Mouse (Mus musculus) stomach, embryonic 15.5 days (tissue): ENCODE measurements around the gene Qrfpr. TPM values are rescaled to one million over a fixed set of nuclear protein-coding genes. Genes with fewer than 3 reads are reported as not detected.

Experiments
- ATAC-seq: fragments of 200-750 bp; cut with Nextera tagmentation; 2 replicates; pipeline ENCODE4 v1.8.0; 2017; ENCODE audit warnings: low read depth, moderate number of reproducible peaks, moderate TSS enrichment; ENCODE audit not compliant: insufficient read depth, low FRiP score
- H3K27ac ChIP-seq: fragments of 300-500 bp; sonication (generic); 2 replicates; pipeline ENCODE4 v1.5.1; 2015; ENCODE audit warnings: mild to moderate bottlenecking, inconsistent platforms
- H3K27me3 ChIP-seq: fragments of 300-500 bp; sonication (generic); replicated peaks from 2 replicates; pipeline ENCODE4 v1.6.1; 2015; ENCODE audit warnings: inconsistent platforms
- H3K36me3 ChIP-seq: fragments of 300-500 bp; sonication (generic); 2 replicates; pipeline ENCODE4 v1.6.1; 2015; ENCODE audit warnings: inconsistent platforms
- H3K4me1 ChIP-seq: fragments of 300-500 bp; sonication (generic); 2 replicates; pipeline ENCODE4 v1.6.1; 2015; ENCODE audit warnings: inconsistent platforms
- H3K4me2 ChIP-seq: fragments of 300-500 bp; sonication (generic); 2 replicates; pipeline ENCODE4 v1.6.1; 2015; ENCODE audit warnings: mild to moderate bottlenecking, inconsistent platforms
- H3K4me3 ChIP-seq: fragments of 300-500 bp; sonication (generic); replicated peaks from 2 replicates; pipeline ENCODE4 v1.5.1; 2015; ENCODE audit warnings: inconsistent platforms
- H3K9ac ChIP-seq: fragments of 300-500 bp; sonication (generic); 2 replicates; pipeline ENCODE4 v1.6.1; 2015; ENCODE audit warnings: inconsistent platforms
- H3K9me3 ChIP-seq: fragments of 300-500 bp; sonication (generic); 2 replicates; pipeline ENCODE4 v1.6.1; 2016; ENCODE audit warnings: inconsistent platforms
- WGBS: fragments of 180-500 bp; shearing (Covaris S2); methylation state at CpG from one replicate; pipeline ENCODE4 v1.1.7; 2015; 5-methylcytosine and 5-hydroxymethylcytosine counted together
- polyA plus RNA-seq: library from polyadenylated mRNA; unstranded; fragments of >200 nt; fragmentation: Nextera tagmentation; extraction: Ambion mirVana; gene quantifications from 2 replicates; pipeline ENCODE4 v1.2.1, GENCODE M21; 2015

Qrfpr gene
- 0.12 TPM in 1 of 2 replicates, not detected in the other for polyA plus RNA-seq

DNA sequence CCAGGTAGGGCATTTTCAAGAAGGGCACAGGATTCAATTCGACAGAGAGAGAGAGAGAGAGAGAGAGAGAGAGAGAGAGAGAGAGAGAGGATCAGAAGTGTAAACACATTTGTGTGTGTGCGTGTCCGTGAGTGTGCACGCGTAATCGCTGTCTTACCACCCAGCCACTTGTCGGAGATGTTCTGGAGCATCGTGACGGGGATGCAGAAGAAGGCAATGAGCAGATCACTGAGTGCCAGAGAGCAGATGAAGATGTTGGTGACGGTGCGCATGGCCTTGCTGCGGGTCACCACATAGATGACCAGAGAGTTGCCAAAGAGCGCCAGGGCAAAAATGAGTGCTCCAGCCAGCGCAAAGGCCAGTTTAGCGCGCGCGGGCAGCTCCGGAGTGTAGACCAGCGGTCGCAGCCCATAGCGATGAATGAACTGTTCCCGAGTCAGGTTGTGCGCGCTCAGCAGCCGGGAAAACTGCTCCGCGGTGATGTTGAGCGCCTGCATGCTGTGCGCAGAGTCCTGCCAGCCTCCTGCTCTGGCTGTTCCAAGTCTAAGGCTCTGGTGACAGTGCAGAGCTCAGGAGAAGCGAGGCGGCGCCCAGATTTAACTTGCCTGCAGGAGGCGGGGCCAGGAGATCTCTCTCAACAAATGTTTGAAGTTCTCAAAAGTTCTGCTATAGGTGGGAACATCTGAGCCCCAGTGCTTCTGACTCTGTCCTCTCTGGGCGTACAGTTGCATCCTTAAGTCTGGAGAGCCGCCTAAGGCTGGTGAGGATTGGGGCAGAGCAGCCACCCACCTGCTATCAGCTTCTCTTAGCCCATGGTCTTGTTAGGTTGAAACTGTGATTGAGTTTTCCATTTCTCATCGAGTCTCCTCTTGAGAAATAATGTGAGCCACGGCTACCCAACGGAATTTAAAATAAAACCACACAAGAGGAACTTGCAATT is at the start of gene Qrfpr:
Gene Qrfpr (minus strand): TSS at position 571 of the 940 bp plus-strand sequence.
- 8% methylated on average over 39 of the region's 39 CpGs for WGBS
- Histone ChIP-seq H3K4me1 (no peaks in the 10 kb centered on the region), H3K9ac (no peak within 1 kb of the TSS), H3K9me3 (no peaks in the 10 kb centered on the region), H3K27me3 (peaks cover 19% of the 10 kb centered on the region), H3K4me3 (0 out of 2 replicates have a peak within 1 kb of the TSS, but pooled peaks have one; percentile 17), H3K36me3 (no peaks in the 10 kb centered on the region), H3K4me2 (peak within 1 kb of the TSS; percentile 47), H3K27ac (no peak within 1 kb of the TSS)
- ATAC-seq, result no peak

DNA sequence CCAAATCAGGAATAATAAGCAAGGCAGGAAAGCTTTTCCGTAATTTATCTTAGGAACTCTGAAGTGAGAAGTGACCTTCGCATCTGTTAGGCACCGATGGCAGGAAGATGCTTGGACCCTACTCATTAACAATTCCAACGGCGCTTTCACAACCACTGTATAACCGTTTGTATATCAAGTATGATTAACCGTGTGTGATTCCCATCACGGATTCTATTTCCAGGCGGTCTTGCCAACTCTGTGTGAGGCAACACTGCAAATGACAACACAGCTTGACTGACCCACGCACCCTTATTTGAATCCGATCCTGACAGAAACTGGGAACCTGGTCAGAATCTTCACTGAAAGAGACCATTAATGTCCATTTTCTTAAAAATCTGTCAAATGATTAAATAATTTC is 41.8 kb upstream of the Qrfpr start:
- H3K36me3 ChIP-seq, result no peaks in the 10 kb centered on the region
- H3K27me3 ChIP-seq, result no peaks in the 10 kb centered on the region
- H3K9me3 ChIP-seq, result no peaks in the 10 kb centered on the region
- no peak overlapping the region for H3K27ac ChIP-seq
- H3K4me3 ChIP-seq, result no peak overlapping the region
- H3K4me1 ChIP-seq, result no peaks in the 10 kb centered on the region
- no peak overlapping the region for H3K9ac ChIP-seq
- 74% methylated on average over 11 of the region's 11 CpGs for WGBS
- no peak overlapping the region for H3K4me2 ChIP-seq
- ATAC-seq, result no peak

DNA sequence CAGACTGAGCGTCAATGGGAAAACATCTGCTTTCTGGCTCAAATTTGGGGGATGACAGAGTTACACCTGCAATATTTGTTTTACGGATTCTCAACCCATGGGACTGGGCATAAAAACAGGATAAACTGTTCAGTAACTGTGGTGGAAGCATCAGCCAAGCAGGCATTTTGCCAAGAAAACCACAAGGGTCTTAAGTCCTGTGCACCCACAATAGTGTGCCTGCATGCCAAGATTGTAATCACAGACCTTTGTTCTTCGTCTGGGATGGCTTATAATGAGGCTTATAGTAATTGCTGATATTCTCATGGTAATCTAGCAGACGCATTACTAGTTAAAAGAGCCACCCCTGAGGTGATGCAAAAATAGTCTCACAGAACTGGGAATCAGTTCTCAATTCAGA is 41.2 kb upstream of the Qrfpr start:
- WGBS, result 69% methylated on average over 4 of the region's 4 CpGs
- H3K4me3 ChIP-seq, result no peak overlapping the region
- no peak overlapping the region for H3K4me2 ChIP-seq

GRCm38 (mm10) chr3:36250585-36250984 is 28.5 kb upstream of the Qrfpr start:
- Histone ChIP-seq H3K9me3 (no peaks in the 10 kb centered on the region), H3K9ac (no peak overlapping the region), H3K36me3 (no peaks in the 10 kb centered on the region), H3K4me1 (no peaks in the 10 kb centered on the region), H3K27me3 (no peaks in the 10 kb centered on the region), H3K27ac (no peak overlapping the region), H3K4me3 (no peak overlapping the region), H3K4me2 (no peak overlapping the region)
- WGBS, result 64% methylated on average over 5 of the region's 5 CpGs
- ATAC-seq, result no peak

More for the DNA sequence above, 41.2 kb upstream of the Qrfpr start:
- Histone ChIP-seq H3K36me3 (no peaks in the 10 kb centered on the region), H3K4me1 (no peaks in the 10 kb centered on the region), H3K27me3 (no peaks in the 10 kb centered on the region), H3K9ac (no peak overlapping the region), H3K9me3 (no peaks in the 10 kb centered on the region), H3K27ac (no peak overlapping the region)
- no peak for ATAC-seq

GRCm38 (mm10) chr3:36248446-36248845 is 26.3 kb upstream of the Qrfpr start:
- no peaks in the 10 kb centered on the region for H3K4me1 ChIP-seq
- H3K27me3 ChIP-seq, result no peaks in the 10 kb centered on the region
- H3K4me2 ChIP-seq, result no peak overlapping the region
- H3K4me3 ChIP-seq, result no peak overlapping the region
- 83% methylated on average over 2 of the region's 2 CpGs for WGBS
- H3K27ac ChIP-seq, result no peak overlapping the region
- no peaks in the 10 kb centered on the region for H3K9me3 ChIP-seq
- no peaks in the 10 kb centered on the region for H3K36me3 ChIP-seq
- no peak overlapping the region for H3K9ac ChIP-seq
- ATAC-seq, result no peak

GRCm38 (mm10) chr3:36229941-36230340 is 7.8 kb upstream of the Qrfpr start:
- WGBS, result 41% methylated on average over 2 of the region's 2 CpGs

DNA sequence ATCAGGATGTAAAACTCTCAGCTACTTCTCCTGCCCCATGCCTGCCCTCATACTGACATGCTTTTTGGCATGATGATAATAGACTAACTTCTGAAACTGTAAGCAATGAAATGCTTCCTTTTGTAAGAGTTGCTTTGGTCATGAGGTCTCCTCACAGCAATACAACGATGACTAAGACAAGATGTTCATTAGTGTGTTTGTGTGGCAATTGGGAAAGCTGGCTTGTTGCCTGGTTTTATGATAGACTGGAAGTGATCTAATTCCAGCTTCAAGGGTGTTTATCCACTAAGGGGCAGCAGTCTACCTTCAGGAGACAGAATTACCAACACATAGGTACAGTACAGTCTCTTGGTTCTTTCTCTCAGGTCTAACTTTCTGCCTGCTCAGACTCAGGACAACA is 5.1 kb upstream of the Qrfpr start:
- no peak overlapping the region for H3K27ac ChIP-seq
- no peaks in the 10 kb centered on the region for H3K4me1 ChIP-seq
- H3K4me2 ChIP-seq, result no peak overlapping the region
- 94% methylated on average over 1 of the region's 1 CpGs for WGBS
- H3K4me3 ChIP-seq, result no peak overlapping the region
- no peaks in the 10 kb centered on the region for H3K9me3 ChIP-seq
- H3K9ac ChIP-seq, result no peak overlapping the region
- peaks cover 4% of the 10 kb centered on the region for H3K27me3 ChIP-seq
- no peaks in the 10 kb centered on the region for H3K36me3 ChIP-seq
- ATAC-seq, result no peak

More at GRCm38 (mm10) chr3:36229941-36230340, 7.8 kb upstream of the Qrfpr start:
- Histone ChIP-seq H3K9me3 (no peaks in the 10 kb centered on the region), H3K27ac (no peak overlapping the region), H3K27me3 (no peaks in the 10 kb centered on the region), H3K4me3 (no peak overlapping the region), H3K4me1 (no peaks in the 10 kb centered on the region), H3K4me2 (no peak overlapping the region), H3K36me3 (no peaks in the 10 kb centered on the region), H3K9ac (no peak overlapping the region)
- ATAC-seq, result no peak

DNA sequence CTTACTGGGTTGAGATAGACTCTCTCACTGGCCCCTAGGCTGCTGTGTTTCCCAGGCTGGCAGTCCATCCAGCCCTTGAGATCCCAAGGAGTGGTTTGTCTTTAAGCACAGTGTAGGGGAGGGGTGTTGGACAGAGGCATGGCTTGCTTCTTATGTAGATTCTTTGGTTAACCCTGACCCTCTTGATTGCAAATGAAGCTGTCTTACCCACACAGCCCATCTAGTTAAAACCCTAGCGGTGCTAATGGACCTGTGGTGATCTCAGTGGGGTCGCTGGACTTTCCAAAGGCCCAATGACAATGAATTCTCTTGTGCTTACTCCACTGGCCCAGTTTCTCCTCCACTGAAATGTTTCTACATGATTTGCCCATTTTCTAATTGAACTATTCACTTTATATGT is 1.2 kb upstream of the Qrfpr start:
- Histone ChIP-seq H3K9me3 (no peaks in the 10 kb centered on the region), H3K4me1 (no peaks in the 10 kb centered on the region), H3K9ac (no peak overlapping the region), H3K4me2 (no peak overlapping the region), H3K4me3 (no peak overlapping the region), H3K27me3 (peaks cover 19% of the 10 kb centered on the region), H3K36me3 (no peaks in the 10 kb centered on the region), H3K27ac (no peak overlapping the region)
- 25% methylated on average over 2 of the region's 2 CpGs for WGBS
- no peak for ATAC-seq

- H3K4me1 ChIP-seq, result no peaks in the 10 kb centered on the region
- H3K36me3 ChIP-seq, result no peaks in the 10 kb centered on the region
- no peak overlapping the region for H3K27ac ChIP-seq
- H3K9me3 ChIP-seq, result no peaks in the 10 kb centered on the region
- H3K9ac ChIP-seq, result no peak overlapping the region
- H3K4me2 ChIP-seq, result no peak overlapping the region
- H3K27me3 ChIP-seq, result no peaks in the 10 kb centered on the region
- 76% methylated on average over 4 of the region's 4 CpGs for WGBS
- H3K4me3 ChIP-seq, result no peak overlapping the region
- no peak for ATAC-seq
Measured at GRCm38 (mm10) chr3:36212758-36213157, 9.4 kb downstream of the Qrfpr start.

- Histone ChIP-seq H3K27ac (no peak overlapping the region), H3K27me3 (no peaks in the 10 kb centered on the region), H3K4me2 (no peak overlapping the region), H3K4me3 (no peak overlapping the region), H3K9me3 (no peaks in the 10 kb centered on the region), H3K4me1 (no peaks in the 10 kb centered on the region), H3K36me3 (no peaks in the 10 kb centered on the region), H3K9ac (no peak overlapping the region)
- WGBS, result 38% methylated on average over 2 of the region's 2 CpGs
- no peak for ATAC-seq
Measured at GRCm38 (mm10) chr3:36210939-36211338, 11.2 kb downstream of the Qrfpr start.

- no peak overlapping the region for H3K27ac ChIP-seq
- H3K9ac ChIP-seq, result no peak overlapping the region
- no peaks in the 10 kb centered on the region for H3K36me3 ChIP-seq
- 51% methylated on average over 11 of the region's 11 CpGs for WGBS
- H3K27me3 ChIP-seq, result no peaks in the 10 kb centered on the region
- H3K9me3 ChIP-seq, result no peaks in the 10 kb centered on the region
- no peaks in the 10 kb centered on the region for H3K4me1 ChIP-seq
- no peak overlapping the region for H3K4me3 ChIP-seq
- ATAC-seq, result no peak
- no peak overlapping the region for H3K4me2 ChIP-seq
Measured at GRCm38 (mm10) chr3:36209776-36210555, 12.1 kb downstream of the Qrfpr start.
